Mouse (Mus musculus): Measurements from ENCODE around the gene Hyal1.

- no peak for TF ChIP-seq CTCF (IDR thresholded peaks at IDR 0.05; ENCODE audit: extremely low read depth, insufficient read depth, insufficient read length, insufficient replicate concordance)
- TF ChIP-seq POLR2A (IDR thresholded peaks at IDR 0.05; ENCODE audit: low read depth, low read length): no peak
Measured at GRCm38 (mm10) chr9:107587833-107588639, 11.3 kb downstream of the Hyal1 start.

Measured in spleen, adult 2 months (tissue).